In genomic region chr4:127080806-127081205, GRCm38 (mm10) we compare ENCODE assay signal across 28 mouse cellular contexts. TPM values are rescaled to one million over a fixed set of nuclear protein-coding genes. Genes with fewer than 3 reads are reported as not detected.
DNase-seq lines count a peak whose midpoint lies in the region; ATAC-seq and TF ChIP-seq lines count a peak whose summit lies in the region.
"Had no signal": no experiment of that assay in that cellular context is flagged by ENCODE, and none has a peak within 500 bp of the region (broad histone marks: within the 10 kb centered on the region; RNA-seq: fewer than 3 reads in every experiment).

No protein-coding gene starts in this region.

- in situ Hi-C loops in CH12.LX (cut with MboI; ENCODE audit: low pct_ligation_motif_present, low pct_unique_long_range_greater_than_20kb, low sequenced_read_pairs), result no loop called here

- dilution Hi-C loops in CH12.LX (cut with MboI; ENCODE audit: extremely low pct_ligation_motif_present, extremely low pct_unique_long_range_greater_than_20kb, low sequenced_read_pairs), result no loop called here

- no peak overlapping the region for H3K4me2 ChIP-seq in hindbrain, embryonic 14.5 days (replicated peaks)
- no peak overlapping the region for H3K4me2 ChIP-seq in hindbrain, embryonic 11.5 days (replicated peaks; ENCODE audit: low read depth, low read length)
- H3K4me2 ChIP-seq in CH12.LX (ENCODE audit: insufficient read depth, low read depth, poor library complexity, severe bottlenecking), result no peak overlapping the region
- H3K4me2 ChIP-seq: embryonic facial prominence, embryonic 13.5 days; embryonic facial prominence, embryonic 15.5 days; forebrain, embryonic 12.5 days had no signal

- H3K4me1 ChIP-seq in hindbrain, embryonic 14.5 days (replicated peaks; ENCODE audit: control insufficient read depth, insufficient read depth, low read length), result peaks cover 15% of the 10 kb centered on the region
- H3K4me1 ChIP-seq in hindbrain, embryonic 11.5 days (replicated peaks; ENCODE audit: control insufficient read depth, insufficient read depth, low read length), result no peaks in the 10 kb centered on the region
- peaks cover 0 to 28% of the 10 kb centered on the region in 2 experiments; a peak in 2 of 4 replicates for H3K4me1 ChIP-seq in CH12.LX (ENCODE audit: control insufficient read depth in 1 of 2, insufficient read depth in 2 of 2)

- no peak for TF ChIP-seq RAD21 in CH12.LX (IDR thresholded peaks at IDR 0.05; ENCODE audit: low read depth, low read length)

- 0 out of 2 replicates have a peak overlapping the region, but pooled peaks have one; percentile 11 for H3K9ac ChIP-seq in hindbrain, embryonic 14.5 days
- H3K9ac ChIP-seq in hindbrain, embryonic 11.5 days (ENCODE audit: low read depth, low read length), result no peak overlapping the region
- no peak overlapping the region for H3K9ac ChIP-seq in CH12.LX (ENCODE audit: insufficient read depth, low read depth)
- H3K9ac ChIP-seq: embryonic facial prominence, embryonic 13.5 days; embryonic facial prominence, embryonic 15.5 days; forebrain, embryonic 12.5 days had no signal

- H3K36me3 ChIP-seq in hindbrain, embryonic 14.5 days (replicated peaks; ENCODE audit: control insufficient read depth, insufficient read depth), result no peaks in the 10 kb centered on the region
- no peaks in the 10 kb centered on the region for H3K36me3 ChIP-seq in hindbrain, embryonic 11.5 days (ENCODE audit: control insufficient read depth, insufficient read depth, low read length)
- peaks cover 0 to 15% of the 10 kb centered on the region in 2 experiments for H3K36me3 ChIP-seq in CH12.LX (replicated peaks in 1 of 2; ENCODE audit: control insufficient read depth in 1 of 2, insufficient read depth in 1 of 2, low read length in 1 of 2)
- H3K36me3 ChIP-seq: embryonic facial prominence, embryonic 13.5 days; embryonic facial prominence, embryonic 15.5 days; forebrain, embryonic 10.5 days; forebrain, embryonic 12.5 days had no signal

- H3K27ac ChIP-seq in hindbrain, embryonic 14.5 days, result no peak overlapping the region
- H3K27ac ChIP-seq in hindbrain, embryonic 11.5 days (ENCODE audit: low read depth, low read length), result no peak overlapping the region
- no peak overlapping the region for H3K27ac ChIP-seq in CH12.LX (ENCODE audit: insufficient read depth, low read depth)
- H3K27ac ChIP-seq: embryonic facial prominence, embryonic 13.5 days; embryonic facial prominence, embryonic 15.5 days; forebrain, embryonic 10.5 days; forebrain, embryonic 12.5 days had no signal

- ATAC-seq in hindbrain, embryonic 14.5 days (ENCODE audit: low FRiP score), result no peak
- no peak for ATAC-seq in hindbrain, embryonic 11.5 days (ENCODE audit: low FRiP score)
- ATAC-seq: activated CD4-positive, CD25-positive, alpha-beta regulatory T cell, adult 4 months; forebrain, embryonic 14.5 days; forebrain, embryonic 16.5 days; Patski had no signal

- WGBS in hindbrain, embryonic 14.5 days, result 43% methylated on average over 1 of the region's 1 CpGs
- WGBS in hindbrain, embryonic 11.5 days, result 48% methylated on average over 1 of the region's 1 CpGs

- no peak for TF ChIP-seq POLR2A in CH12.LX (IDR thresholded peaks at IDR 0.05; ENCODE audit: low read depth, low read length)

- no peaks in the 10 kb centered on the region for H3K9me3 ChIP-seq in hindbrain, embryonic 14.5 days (ENCODE audit: control insufficient read depth, low read length)
- H3K9me3 ChIP-seq in hindbrain, embryonic 11.5 days (ENCODE audit: control insufficient read depth, low read length), result no peaks in the 10 kb centered on the region
- H3K9me3 ChIP-seq in CH12.LX (replicated peaks; ENCODE audit: low read length), result no peaks in the 10 kb centered on the region
- H3K9me3 ChIP-seq: embryonic facial prominence, embryonic 13.5 days; embryonic facial prominence, embryonic 15.5 days; forebrain, embryonic 10.5 days; forebrain, embryonic 12.5 days; G1E had no signal

- no peak overlapping the region for H3K4me3 ChIP-seq in hindbrain, embryonic 14.5 days (replicated peaks; ENCODE audit: low read length)
- H3K4me3 ChIP-seq in hindbrain, embryonic 11.5 days (ENCODE audit: low read depth, low read length), result no peak overlapping the region
- H3K4me3 ChIP-seq in CH12.LX (replicated peaks in 1 of 3; ENCODE audit: low read depth in 2 of 3, low read length in 2 of 3, poor library complexity in 1 of 3), result no peak overlapping the region
- H3K4me3 ChIP-seq: embryonic facial prominence, embryonic 13.5 days; embryonic facial prominence, embryonic 15.5 days; erythroblast, embryonic 14.5 days; forebrain, embryonic 10.5 days; forebrain, embryonic 12.5 days had no signal

- intact Hi-C loops in left cerebral cortex, postnatal 36 days (cut with DNase I), result no loop called here

- TF ChIP-seq CTCF in CH12.LX (conservative IDR thresholded peaks at IDR 0.05 in 1 of 2, IDR thresholded peaks at IDR 0.05 in 1 of 2; ENCODE audit: low read depth in 2 of 2, low read length in 2 of 2), result no peak

- DNase-seq in hindbrain, embryonic 14.5 days (ENCODE audit: low spot score), result no peak
- DNase-seq in hindbrain, embryonic 11.5 days (ENCODE audit: low spot score), result no peak
- peak; percentile 30 for DNase-seq in CH12.LX (ENCODE audit: extremely low read depth)
- DNase-seq in ES-CJ7 (ENCODE audit: low read depth, low spot score), result peak; percentile 38
- peak; percentile 57 for DNase-seq in R1 (ENCODE audit: low read depth, low spot score)
- no peak for DNase-seq in left cerebral cortex, postnatal 36 days (ENCODE audit: low spot score in 2 of 2)
- DNase-seq in layer of hippocampus, postnatal 25 days (ENCODE audit: extremely low spot score in 1 of 2, low spot score in 1 of 2), result no peak
- DNase-seq in cerebellum, postnatal 4 days (ENCODE audit: low spot score in 2 of 2), result no peak
- DNase-seq: adrenal gland, adult 8-10 months; adrenal gland, postnatal 14 days; adrenal gland, postnatal 36 days; cerebellum, adult 11-12 months; cerebellum, adult 2 months; cerebellum, adult 9-10 months; cerebellum, postnatal 10 days; cerebellum, postnatal 25 days; embryo, embryonic 11 days had no signal

- no peaks in the 10 kb centered on the region for H3K27me3 ChIP-seq in hindbrain, embryonic 14.5 days (ENCODE audit: control insufficient read depth, insufficient read depth, low read length)
- H3K27me3 ChIP-seq in hindbrain, embryonic 11.5 days (ENCODE audit: control insufficient read depth, insufficient read depth, low read length), result no peaks in the 10 kb centered on the region
- no peaks in the 10 kb centered on the region for H3K27me3 ChIP-seq in CH12.LX (replicated peaks)
- H3K27me3 ChIP-seq: embryonic facial prominence, embryonic 13.5 days; embryonic facial prominence, embryonic 15.5 days; forebrain, embryonic 12.5 days; Patski had no signal

- H3K79me2 ChIP-seq in CH12.LX (replicated peaks; ENCODE audit: control insufficient read depth, extremely low read depth, insufficient read depth, poor library complexity, severe bottlenecking), result no peaks in the 10 kb centered on the region

- no peak for TF ChIP-seq EP300 in CH12.LX (IDR thresholded peaks at IDR 0.05; ENCODE audit: low read length)

TF ChIP-seq in CH12.LX, 34 proteins besides CTCF, POLR2A, EP300 and RAD21:
- TF ChIP-seq IRF4 (IDR thresholded peaks at IDR 0.05; ENCODE audit: low read depth, low read length) (no peak), RCOR1 (conservative IDR thresholded peaks at IDR 0.05; ENCODE audit: low read depth, low read length) (no peak)

RNA-seq across cellular contexts. Expression of gene Zmym6, which starts 3.6 kb away (rescaled TPM):
- 33.8 and 34.0 TPM in 2 replicates for polyA plus RNA-seq in hindbrain, embryonic 14.5 days (2014; fragmentation: Nextera tagmentation; extraction: Ambion mirVana)
- polyA plus RNA-seq in hindbrain, embryonic 11.5 days (2014; fragmentation: Nextera tagmentation; extraction: Ambion mirVana), result 27.5 and 31.3 TPM in 2 replicates
- 6.4 and 7.8 TPM in 2 replicates for total RNA-seq in CH12.LX (2012; rRNA removed)
- total RNA-seq in CH12.LX (2014; rRNA removed), result 8.1 and 11.1 TPM in 2 replicates
- polyA plus RNA-seq in CH12.LX (2012; ENCODE audit: insufficient read length, low read depth), result 9.1 and 10.2 TPM in 2 replicates
- total RNA-seq in left cerebral cortex, postnatal 36 days (2021), result 10 to 100 TPM; 27.0 to 38.0 TPM
- 10 to 100 TPM; 29.8 to 44.2 TPM for total RNA-seq in layer of hippocampus, postnatal 25 days (2021)
- polyA plus RNA-seq: C2C12 had no signal

RNA-seq across cellular contexts. Expression of gene Zmym1, which starts 19.9 kb away (rescaled TPM):
- 31.6 and 31.9 TPM in 2 replicates for polyA plus RNA-seq in hindbrain, embryonic 14.5 days (2014; fragmentation: Nextera tagmentation; extraction: Ambion mirVana)
- polyA plus RNA-seq in hindbrain, embryonic 11.5 days (2014; fragmentation: Nextera tagmentation; extraction: Ambion mirVana), result 25.2 and 37.1 TPM in 2 replicates
- total RNA-seq in CH12.LX (2012; rRNA removed), result 9.5 and 13.4 TPM in 2 replicates
- 25.0 and 26.5 TPM in 2 replicates for total RNA-seq in CH12.LX (2014; rRNA removed)
- 20.4 and 23.5 TPM in 2 replicates for polyA plus RNA-seq in CH12.LX (2012; ENCODE audit: insufficient read length, low read depth)
- 10 to 100 TPM in 1 of 2 experiments, 1 to 10 TPM in 1; 9.8 to 15.9 TPM for total RNA-seq in left cerebral cortex, postnatal 36 days (2021)
- total RNA-seq in layer of hippocampus, postnatal 25 days (2021), result 10 to 100 TPM; 12.5 to 13.4 TPM

RNA-seq across cellular contexts. Expression of gene Tmem35b, which starts 42.7 kb away (rescaled TPM):
- 14.0 and 18.1 TPM in 2 replicates for polyA plus RNA-seq in hindbrain, embryonic 14.5 days (2014; fragmentation: Nextera tagmentation; extraction: Ambion mirVana)
- polyA plus RNA-seq in hindbrain, embryonic 11.5 days (2014; fragmentation: Nextera tagmentation; extraction: Ambion mirVana), result 14.0 and 14.2 TPM in 2 replicates
- 8.4 and 14.2 TPM in 2 replicates for total RNA-seq in CH12.LX (2012; rRNA removed)
- total RNA-seq in CH12.LX (2014; rRNA removed), result 8.3 and 9.4 TPM in 2 replicates
- polyA plus RNA-seq in CH12.LX (2012; ENCODE audit: insufficient read length, low read depth), result 5.5 and 7.1 TPM in 2 replicates
- total RNA-seq in left cerebral cortex, postnatal 36 days (2021), result 1 to 10 TPM; 1.9 to 4.1 TPM
- total RNA-seq in layer of hippocampus, postnatal 25 days (2021), result 1 to 10 TPM; 3.3 to 4.9 TPM

RNA-seq across cellular contexts. Expression of gene Sfpq, which starts 59.7 kb away (rescaled TPM):
- 92.5 and 102 TPM in 2 replicates for polyA plus RNA-seq in hindbrain, embryonic 14.5 days (2014; fragmentation: Nextera tagmentation; extraction: Ambion mirVana)
- 170 and 176 TPM in 2 replicates for polyA plus RNA-seq in hindbrain, embryonic 11.5 days (2014; fragmentation: Nextera tagmentation; extraction: Ambion mirVana)
- total RNA-seq in CH12.LX (2012; rRNA removed) (170 and 228 TPM in 2 replicates), CH12.LX (2014; rRNA removed) (146 and 199 TPM in 2 replicates)
- 560 and 668 TPM in 2 replicates for polyA plus RNA-seq in CH12.LX (2012; ENCODE audit: insufficient read length, low read depth)
- 100 to 1,000 TPM; 163 to 281 TPM for total RNA-seq in left cerebral cortex, postnatal 36 days (2021)
- total RNA-seq in layer of hippocampus, postnatal 25 days (2021), result 100 to 1,000 TPM; 235 to 287 TPM

Comparison
In these comparisons a context has a peak if more than half of its experiments do, and no peak if none do; other contexts are left out.
1. DNase-seq: peak in CH12.LX (single experiment), ES-CJ7 (single experiment) and R1 (single experiment); none in hindbrain, embryonic 14.5 days (single experiment), hindbrain, embryonic 11.5 days (single experiment), left cerebral cortex, postnatal 36 days (0 of 2), layer of hippocampus, postnatal 25 days (0 of 2) and cerebellum, postnatal 4 days (0 of 2).